Mouse (Mus musculus) urinary bladder, postnatal 14 days (tissue): ENCODE data around the gene Rbms1.
A peak's percentile ranks its signal among the peaks of the same experiment; 100 is the strongest.

Experiments used
- DNase-seq: peaks from one replicate; pipeline ENCODE4 v3.0.0; 2021; ENCODE audit warnings: low spot score

Gene Rbms1

DNA sequence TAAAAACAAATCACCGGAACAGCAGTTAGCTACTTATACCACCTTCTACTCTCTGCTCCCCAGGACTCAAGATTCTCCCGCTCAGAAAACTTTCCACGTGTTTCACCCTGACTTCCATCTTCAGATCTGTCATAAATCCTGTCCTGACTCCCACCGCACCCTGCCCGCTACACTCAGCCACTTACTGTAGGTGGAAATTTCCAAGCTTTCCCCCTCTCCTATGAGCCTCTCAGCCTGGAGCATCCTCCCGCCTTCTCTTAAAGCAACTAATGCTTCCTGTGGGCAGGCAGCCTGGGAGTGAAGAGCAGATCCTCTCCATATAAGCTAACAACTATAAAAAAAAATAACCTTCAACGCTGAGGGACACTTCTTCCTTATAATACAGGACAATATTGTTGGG lies 44.6 kb downstream of the Rbms1 start:
- no peak for DNase-seq

DNA sequence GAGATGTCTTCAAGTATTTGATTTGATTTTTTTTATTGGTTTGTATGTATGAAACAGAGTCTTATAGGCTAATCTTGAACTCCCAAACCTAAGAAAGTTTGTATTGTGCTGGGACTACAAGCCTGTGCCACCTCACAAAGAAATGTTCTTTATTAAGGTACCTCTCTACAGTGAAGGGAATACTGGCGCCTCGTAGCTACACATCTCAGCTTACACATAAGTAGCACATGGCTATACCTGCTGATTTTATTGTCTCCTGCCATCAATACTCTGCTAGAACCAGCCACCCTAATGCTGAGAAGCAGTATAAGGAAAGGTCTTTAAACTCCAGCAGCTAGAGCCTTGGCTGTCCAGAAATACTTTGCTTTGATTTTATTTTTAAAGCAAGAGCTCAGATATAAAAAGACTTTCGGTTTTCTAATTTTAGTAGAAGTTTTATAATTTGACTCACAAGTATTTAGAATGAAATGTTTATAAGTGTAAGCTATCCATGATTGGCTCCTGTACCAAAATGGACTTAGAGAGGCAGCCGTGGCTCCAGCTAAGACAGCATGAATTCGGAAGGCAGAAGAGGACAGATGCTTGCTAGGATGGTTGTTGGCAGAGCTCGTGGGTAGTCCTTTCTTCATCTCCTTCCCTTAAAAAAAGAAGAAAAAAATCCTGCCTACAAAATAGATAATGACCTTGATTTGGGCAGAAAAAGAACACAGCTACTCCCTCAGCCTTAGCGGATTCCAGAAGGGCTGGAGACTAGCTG lies 48.3 kb downstream of the Rbms1 start:
- DNase-seq, result no peak

DNA sequence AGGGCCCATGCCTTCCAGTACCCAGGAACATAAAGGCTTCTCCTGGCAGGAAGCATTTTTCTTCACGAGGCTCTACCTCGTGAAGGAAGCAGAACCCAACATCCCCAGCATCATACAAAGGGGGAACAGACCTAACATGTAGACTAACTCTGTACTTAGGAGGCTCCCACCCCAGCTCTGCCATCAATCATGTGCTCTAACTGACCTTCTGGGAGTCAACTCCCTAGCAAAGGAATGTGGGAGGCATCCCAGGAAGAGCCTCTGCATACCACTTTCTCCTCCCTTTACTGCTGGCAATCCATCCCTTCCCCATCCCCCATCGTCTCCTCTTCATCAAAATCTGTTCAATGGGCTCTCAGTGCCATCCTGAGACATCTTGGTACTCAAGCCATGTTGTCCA lies 49.7 kb downstream of the Rbms1 start:
- no peak for DNase-seq

DNA sequence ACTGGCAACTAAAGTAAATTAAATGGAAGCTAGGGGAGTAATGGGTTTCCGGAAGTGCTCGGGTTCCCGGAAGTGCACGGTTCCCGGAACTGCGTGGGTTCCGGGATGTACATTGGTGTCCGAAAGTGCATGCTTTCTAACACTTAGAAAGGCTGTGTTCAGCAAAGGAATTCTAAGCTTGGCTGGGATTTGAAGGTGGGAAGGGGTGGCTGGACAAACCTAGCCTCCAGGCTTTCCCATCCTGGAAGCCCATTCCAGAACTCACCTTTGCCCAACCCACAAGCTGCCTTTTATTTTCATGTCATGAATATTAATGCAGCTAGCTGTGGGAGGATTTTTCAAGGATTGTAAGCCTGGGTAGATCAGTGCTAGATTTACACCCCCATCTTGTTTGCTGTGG lies 51.3 kb downstream of the Rbms1 start:
- no peak for DNase-seq

DNA sequence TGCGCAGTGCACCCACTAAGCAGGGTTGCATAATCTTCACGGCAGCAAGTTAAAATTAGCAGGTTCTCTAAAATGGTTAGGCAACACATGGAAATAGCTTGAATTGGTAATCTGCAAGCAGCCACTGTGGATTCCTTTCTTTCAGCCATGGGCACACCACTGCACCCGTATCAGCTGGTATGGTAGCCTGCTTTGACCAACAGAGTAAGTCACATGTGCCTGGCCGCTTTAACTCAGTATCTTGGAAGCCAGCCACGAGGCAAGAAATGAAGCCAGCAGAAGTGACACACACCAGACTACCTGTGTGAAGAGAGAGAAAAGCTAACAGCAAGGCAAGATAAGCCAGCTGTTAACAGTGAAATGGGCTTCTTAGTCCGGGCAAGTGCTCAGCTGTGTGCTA lies 52.2 kb downstream of the Rbms1 start:
- DNase-seq, result peak; percentile 38

DNA sequence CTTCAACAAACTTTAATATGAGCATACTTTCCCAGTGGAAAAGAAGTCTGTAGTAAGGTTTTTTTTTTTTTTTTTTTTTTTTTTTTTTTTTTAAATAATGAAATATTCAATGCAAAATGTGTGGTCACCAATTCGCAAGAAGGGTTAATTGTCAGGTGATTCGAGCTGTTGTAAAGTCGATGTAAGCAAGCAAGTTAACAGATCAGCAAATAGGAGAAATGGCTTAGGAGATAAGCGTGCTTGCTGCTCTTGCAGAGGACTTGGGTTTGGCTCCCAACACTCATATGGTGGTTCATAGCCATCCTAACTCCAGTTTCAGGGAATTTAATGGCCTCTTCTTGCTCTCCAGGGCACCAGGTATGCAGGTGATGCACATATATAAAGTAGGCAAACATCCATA lies 54.4 kb downstream of the Rbms1 start:
- DNase-seq, result no peak

DNA sequence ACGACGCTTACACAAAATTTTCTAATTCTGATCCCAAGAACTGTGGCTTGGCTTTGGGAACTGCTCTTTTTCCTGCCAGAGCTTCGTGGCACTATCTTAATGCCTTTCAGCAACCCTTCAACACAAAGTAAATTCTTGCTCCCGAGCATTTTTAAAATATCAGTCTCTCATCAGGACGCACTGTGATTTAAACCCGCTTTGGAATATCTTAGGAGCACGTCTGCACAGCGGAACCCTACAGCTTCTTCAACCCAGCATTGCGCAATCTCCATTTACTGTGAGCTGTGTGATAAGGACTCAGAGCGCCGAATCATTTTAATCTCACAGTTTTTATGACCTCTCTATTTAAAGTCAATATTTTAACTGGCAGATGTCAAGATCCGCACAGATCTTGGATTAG lies 54.9 kb downstream of the Rbms1 start:
- peak; percentile 23 for DNase-seq

DNA sequence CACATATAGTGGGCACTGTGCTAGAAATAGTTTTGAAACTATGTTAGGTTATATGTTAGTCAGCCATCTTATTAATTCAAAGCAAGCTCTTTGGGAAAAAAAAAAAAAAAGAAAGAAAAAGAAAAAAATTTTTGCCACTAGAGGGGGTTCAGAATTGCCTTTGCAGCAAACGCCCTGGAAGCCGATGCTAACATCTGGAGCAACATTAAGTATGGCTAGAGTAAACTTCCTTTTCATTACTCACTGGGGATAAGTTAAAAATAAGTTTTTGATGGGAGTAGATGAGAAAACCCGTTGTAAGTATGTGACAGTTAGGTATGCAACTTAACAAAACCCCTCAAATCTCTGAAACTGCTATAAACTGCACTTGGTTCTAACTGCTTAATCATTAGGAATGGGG lies 57.7 kb downstream of the Rbms1 start:
- no peak for DNase-seq

DNA sequence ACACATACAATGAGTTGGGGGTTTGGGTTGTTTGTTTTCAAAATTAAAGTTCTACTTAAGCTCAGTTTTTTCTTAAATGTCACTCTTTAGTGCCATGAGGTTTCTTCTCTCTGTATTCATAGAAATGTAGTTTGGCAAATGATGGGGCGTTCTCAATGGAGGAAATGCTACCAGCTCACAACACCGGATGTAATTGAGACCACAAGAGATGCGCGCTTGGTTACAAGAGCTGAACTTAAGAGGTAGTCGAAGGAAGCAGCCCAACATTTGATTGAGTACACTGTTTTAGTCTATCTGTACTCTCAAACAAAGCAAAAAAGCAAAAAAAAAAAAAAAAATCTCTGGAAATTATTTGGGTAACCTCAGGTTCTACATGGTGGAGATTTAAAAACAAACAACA lies 58.9 kb downstream of the Rbms1 start:
- DNase-seq, result no peak

DNA sequence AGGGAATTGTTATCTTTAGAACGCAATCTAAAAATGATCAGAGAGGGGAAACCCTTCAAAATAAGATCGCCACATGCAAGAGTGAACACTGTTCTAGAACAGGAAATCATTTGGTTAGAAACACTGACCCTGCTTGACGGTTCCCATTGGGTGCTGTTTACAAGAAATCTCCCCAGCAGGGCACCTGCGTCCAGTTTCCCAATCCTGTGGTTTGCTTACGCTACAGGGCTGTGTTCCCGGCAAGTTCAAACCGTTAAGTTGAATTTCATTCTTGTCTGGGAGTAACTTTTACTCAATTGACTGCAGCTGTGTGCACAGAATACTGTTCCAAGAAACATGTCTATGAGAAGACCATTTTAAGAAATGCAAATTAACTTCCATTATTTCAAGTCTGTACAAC lies 59.5 kb downstream of the Rbms1 start:
- no peak for DNase-seq

DNA sequence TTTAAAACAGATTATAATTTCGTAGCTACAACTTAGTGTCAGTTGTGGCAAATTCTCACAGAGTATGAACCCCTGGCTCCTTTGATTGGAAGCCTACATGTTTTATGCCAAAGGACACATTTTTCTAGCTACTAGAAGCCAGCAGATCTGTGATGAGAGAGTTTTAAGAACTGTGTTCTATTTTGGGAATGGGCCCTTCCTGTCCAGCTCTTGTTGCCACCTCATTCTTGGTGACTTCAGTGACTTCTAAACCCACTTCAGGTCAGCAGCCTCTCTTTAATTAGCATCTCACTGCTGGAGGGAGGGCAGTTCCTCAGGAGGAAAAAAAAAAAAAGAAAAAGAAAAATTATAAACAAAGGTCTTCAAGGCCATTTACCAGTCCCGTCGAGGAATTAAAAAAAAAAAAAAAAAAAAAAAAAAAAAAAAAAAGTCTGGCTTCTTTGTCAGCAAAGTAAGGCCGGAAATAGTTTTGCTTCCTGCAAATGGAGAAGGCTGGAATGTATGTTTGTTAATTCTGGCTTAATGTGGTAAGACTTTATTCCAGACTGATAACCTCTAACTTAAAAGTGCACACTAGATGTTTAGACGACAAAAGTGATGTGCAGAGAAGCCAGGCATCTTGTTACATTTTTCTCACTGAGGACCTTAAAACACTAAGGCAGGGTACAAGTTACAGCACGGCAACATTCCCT lies 60.4 kb downstream of the Rbms1 start:
- no peak for DNase-seq

DNA sequence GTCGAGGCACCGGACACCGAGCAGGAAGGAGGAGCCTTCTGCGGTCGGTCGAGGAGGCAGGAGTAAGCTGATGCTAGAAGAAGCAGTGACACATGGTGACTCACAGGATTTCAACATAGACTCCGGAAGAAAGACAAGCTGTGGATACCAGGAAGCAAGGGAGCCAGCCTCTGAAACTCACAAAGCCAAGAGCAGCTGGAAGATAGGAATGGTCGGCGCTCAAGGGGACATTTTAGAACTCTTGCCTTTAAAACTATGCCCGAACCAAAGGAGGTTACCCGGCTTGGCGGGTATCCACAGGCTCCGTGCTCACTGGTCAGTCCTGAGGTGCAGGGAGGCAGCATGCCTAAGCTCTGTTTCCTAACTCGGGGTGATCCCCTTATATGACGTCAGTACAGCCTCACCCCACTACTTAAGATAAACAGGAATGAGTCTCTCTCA lies 61.5 kb downstream of the Rbms1 start:
- peak; percentile 77 for DNase-seq

DNA sequence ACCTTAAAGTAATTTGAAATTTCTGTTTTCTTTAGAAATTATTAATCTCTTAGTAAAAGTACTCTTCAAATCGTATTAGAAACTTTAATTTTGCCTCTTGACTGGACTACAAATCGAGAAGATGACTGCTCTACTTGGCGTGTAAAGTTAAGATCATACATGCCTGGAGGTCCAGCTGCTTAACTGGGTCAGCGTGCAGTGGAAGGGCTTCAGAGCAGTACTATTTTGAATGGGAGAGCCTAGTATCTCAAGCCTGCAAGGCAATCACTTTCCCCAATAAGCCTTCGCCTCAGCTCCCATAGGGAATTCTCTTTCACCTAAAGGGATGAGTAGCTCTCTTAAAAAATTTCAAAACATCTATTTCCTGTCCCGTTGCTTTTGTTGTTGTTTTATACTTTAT lies 62.0 kb downstream of the Rbms1 start:
- DNase-seq, result no peak

DNA sequence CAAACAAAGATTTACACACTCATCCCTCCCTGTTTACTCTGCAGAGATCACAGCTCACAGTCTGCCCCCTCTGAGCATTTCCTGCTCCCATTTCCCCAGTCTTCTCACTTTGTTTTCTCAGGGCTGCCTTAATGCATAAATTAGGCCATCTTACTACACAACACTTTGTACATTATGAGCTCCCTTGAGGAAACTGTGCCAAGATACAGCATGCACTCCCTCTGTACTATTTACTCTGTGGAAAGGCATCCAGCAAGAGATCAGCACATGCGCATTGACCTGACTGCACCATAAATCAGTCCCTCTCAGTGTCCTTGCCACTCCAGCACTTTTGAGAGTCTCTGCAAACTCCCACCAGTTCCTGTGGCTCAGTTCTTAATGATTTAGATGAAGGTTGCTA lies 70.0 kb downstream of the Rbms1 start:
- no peak for DNase-seq

DNA sequence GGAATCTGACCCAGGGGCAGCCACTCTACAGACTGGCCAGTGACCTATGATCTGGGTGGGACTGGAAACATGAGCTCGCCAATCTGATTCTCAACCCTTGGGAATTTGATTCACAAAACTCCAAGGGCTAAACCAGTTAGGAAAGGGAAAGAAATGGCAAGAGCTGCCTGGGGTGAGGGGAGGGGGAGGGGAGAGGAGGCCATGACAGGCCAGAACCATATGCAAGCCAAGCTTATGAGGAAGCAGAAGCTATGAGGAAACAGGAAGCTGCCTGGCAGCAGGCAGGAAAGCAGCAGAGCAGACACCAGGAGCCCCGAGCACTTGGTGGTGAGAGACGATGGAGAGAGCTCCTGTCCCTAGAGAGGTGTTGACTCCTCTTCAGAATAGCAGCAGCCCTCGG lies 79.1 kb downstream of the Rbms1 start:
- DNase-seq, result no peak

DNA sequence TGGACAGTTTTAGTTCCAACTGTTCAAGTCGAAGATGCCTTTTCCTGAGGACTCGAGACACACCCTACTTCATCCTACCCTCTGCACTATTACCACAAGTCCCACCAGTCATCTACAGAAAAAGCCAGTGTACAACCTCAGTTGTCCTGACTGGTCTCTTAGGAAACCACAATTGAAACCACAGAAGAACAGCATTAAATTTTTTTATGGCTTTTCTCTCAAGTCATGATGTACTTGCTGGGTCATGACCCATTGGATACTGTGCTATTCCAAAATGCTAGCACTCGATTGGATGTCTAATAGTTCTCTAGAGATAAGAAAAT lies 80.0 kb downstream of the Rbms1 start:
- DNase-seq, result no peak

DNA sequence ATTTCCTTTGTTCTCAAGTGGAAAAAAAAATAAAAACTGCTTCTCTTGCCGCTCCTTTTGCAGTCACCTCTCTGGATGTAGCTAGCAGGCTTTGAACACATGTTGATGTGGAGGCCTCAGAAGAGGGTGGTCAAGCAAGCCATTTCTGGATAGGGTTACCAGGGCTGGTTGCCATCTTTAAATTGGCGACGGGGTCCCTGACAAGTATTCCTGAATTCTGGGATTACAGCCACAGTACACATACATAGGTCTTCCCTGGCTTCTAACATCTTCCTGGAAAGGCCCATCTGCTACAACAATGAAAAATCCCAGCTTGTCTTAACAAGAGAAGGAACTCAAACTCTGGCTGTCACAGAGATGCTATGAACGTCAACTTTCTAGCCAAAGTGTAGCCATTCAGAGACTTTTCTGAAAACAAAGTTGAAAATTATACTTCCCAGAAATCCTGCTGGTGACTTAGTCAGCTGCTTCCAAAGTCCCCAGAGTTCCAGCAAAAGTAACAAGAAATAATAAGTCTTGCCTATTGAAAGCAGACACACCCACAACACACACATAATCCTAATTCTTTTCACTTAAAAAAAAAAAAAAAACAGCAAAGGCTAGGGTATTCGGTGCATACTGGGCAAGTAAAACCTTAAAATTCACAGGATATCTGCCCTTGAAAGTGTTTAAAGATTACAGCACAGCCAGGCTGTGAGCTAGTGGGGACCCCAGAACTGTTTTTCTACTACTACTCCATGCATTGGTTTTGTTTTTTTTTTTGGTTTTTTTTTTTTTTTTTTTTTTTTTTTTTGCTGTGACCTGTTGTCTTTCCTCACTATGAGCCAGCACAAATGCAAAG lies 80.6 kb downstream of the Rbms1 start:
- DNase-seq, result no peak

DNA sequence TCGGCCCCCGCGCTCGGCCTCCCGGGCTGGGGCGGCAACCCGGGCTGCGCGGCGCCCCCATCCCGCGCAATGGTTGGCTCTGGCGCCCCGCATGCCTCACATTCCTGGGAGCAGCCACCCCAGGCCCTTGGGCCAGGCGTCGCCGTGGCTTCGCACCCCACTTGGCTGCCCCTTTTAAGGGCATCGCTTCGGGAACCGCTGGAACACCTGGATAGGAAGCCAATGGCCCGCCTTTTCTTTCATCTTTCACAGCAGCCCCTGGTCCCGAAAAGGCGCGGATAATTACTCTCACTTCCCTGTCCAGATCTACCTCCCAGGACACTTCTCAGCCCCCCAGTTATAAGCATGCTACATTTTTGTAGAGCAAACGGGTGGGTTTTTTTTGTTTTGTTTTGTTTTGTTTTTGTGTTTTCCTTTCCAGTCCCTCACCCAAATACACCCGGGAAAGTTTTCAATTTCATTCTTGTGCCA lies 81.4 kb downstream of the Rbms1 start:
- no peak for DNase-seq

DNA sequence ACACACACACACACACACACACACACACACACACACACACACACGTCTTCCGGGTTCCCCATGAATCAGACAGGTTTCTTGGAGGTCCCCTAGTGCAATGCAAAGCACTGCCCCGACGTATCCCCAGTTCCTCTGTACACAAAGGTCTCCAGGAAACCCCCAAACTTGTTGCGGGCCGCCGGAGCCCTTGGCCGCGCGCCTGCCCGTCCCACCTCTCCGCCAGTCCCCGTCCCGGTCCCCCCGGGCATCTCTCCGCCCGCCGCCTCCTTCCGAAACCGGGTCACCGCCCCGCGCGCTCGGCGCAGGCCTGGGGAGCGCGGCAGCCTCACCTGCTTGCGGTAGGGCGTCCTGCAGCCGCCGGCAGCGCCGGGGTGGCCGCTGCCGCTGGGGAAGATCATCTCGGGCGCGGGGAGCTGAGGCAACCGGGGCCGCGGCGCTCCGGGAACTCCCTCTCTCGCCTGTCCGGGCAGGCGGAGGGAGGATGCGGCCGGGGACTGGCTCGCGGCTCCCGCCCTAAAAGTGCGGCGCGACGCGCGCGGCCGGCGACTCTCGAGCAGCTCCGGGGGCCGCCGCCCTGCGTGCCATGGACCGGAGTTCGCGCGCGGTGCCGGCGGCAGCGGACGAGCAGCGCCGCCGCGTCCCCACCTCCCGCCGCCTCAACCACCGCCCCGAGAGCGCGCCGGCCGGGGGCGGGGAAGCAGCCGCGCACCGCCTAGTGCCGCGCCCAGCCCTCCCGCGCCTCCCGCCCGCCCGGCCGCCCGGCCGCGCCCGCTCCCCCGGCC lies 82.0 kb downstream of the Rbms1 start:
- peak; percentile 79 for DNase-seq

DNA sequence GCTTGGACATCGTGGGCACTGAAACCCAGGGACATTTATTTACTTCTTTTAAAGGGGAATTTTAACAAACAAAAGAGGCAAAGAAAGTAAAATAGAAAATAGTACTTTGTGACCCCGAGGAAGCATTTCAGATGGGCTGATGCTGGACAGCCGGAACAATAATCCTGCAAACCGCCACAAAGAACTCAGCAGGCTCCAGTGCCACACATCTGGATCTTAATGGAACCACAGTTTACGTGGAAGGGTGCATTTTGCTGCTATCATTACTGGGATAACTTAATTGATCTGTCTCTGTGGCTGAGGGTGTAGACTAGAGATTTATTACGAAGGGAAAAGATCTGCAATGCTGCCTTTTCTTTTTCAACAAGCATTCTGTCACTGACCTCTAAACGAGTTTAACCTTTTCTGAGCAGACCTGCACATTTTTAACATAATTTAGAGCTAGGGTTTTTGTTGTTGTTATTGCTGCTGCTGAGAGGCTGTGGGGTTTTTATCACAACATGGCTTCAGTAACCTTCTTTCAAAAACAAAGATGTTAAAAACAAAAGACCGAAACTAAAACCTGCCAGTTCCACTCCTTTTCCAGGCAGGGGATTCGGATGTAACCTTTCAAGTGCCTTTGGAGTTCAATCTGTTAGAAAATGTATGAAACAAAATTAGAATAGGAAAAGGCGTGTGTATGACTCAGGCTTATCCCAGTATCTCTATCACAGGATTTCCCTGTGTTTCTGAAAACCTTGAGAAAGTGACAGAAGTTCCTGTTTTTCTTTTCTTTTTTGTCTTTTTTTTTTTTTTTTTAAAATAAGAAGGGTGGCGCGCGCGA lies 82.8 kb downstream of the Rbms1 start:
- DNase-seq, result no peak

DNA sequence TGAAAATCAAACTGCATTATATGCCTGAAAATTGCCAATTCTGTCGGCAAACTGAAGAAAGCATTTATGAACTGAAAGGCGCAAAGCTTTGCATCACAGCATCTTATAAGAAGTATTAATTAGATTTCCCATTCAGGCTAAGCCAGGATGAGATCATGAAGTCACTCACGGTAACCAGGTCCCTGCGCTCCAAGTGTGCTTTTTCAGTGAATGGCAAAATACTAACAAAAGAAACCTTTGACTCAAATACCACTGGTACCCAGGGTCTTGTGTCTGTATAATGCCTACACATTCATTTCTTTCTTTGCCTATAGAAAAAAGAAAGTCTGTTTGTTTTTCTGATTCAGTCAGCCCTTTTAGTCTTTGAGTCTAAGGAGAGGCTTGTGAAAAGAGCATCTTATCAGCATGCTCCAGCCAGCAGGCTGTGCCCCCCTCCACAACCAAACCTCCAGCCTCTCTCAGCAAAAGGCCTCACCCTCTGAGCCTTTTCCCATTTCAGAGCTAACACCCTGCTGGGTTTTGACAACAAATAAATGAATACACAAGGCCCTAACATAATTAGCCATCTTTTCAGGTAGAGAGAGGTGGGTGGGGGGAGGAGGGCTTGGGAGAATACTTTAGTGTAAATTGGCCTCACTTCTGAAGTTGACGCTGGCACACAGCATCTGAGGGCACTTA lies 83.7 kb downstream of the Rbms1 start:
- no peak for DNase-seq
